Comparison of ENCODE assay signal across 8 mouse cellular contexts in genomic region chrX:48343966-48344642, GRCm38 (mm10). TPM values are rescaled to one million over a fixed set of nuclear protein-coding genes. Genes with fewer than 3 reads are reported as not detected.
DNase-seq lines count a peak whose midpoint lies in the region; ATAC-seq and TF ChIP-seq lines count a peak whose summit lies in the region.

No protein-coding gene starts in this region.

- peak overlapping the region; percentile 79 for H3K27ac ChIP-seq in heart, embryonic 15.5 days
- H3K27ac ChIP-seq in liver, embryonic 11.5 days (ENCODE audit: low read depth, low read length) = peak overlapping the region; percentile 83
- peak overlapping the region; percentile 27; the same call in 1 of the 2 replicates for H3K27ac ChIP-seq in olfactory bulb, adult 2 months (ENCODE audit: insufficient read depth, low read depth, low read length)

- no peaks in the 10 kb centered on the region for H3K36me3 ChIP-seq in heart, embryonic 15.5 days
- H3K36me3 ChIP-seq in liver, embryonic 11.5 days (ENCODE audit: control insufficient read depth, insufficient read depth, low read length) = no peaks in the 10 kb centered on the region

- peaks cover 12% of the 10 kb centered on the region for H3K27me3 ChIP-seq in heart, embryonic 15.5 days
- H3K27me3 ChIP-seq in liver, embryonic 11.5 days (replicated peaks; ENCODE audit: control insufficient read depth, insufficient read depth, low read length) = peaks cover 30% of the 10 kb centered on the region

- ATAC-seq in heart, embryonic 15.5 days (replicated peaks; ENCODE audit: insufficient number of reproducible peaks, insufficient read depth, low FRiP score, low read depth) = peak; percentile 0; the same call in 1 of the 2 replicates
- peak; percentile 3; the same call in 1 of the 2 replicates for ATAC-seq in liver, embryonic 11.5 days (replicated peaks; ENCODE audit: low FRiP score)
- ATAC-seq in activated CD4-positive, CD25-positive, alpha-beta regulatory T cell, adult 4 months = no peak

- no peak for TF ChIP-seq CTCF in lung, adult 2 months (IDR thresholded peaks at IDR 0.05; ENCODE audit: insufficient read depth, low read length)
- no peak for TF ChIP-seq CTCF in olfactory bulb, adult 2 months (IDR thresholded peaks at IDR 0.05; ENCODE audit: insufficient read depth, low read depth, low read length)

- H3K4me3 ChIP-seq in lung, adult 2 months (replicated peaks; ENCODE audit: extremely low read depth, low read depth, low read length) = peak overlapping the region; percentile 80
- peak overlapping the region; percentile 64 for H3K4me3 ChIP-seq in heart, embryonic 15.5 days
- peak overlapping the region; percentile 65 for H3K4me3 ChIP-seq in liver, embryonic 11.5 days (ENCODE audit: low read depth, low read length)
- H3K4me3 ChIP-seq in olfactory bulb, adult 2 months (ENCODE audit: insufficient read depth, low read depth, low read length) = peak overlapping the region; percentile 94

- TF ChIP-seq POLR2A in lung, adult 2 months (IDR thresholded peaks at IDR 0.05; ENCODE audit: borderline replicate concordance, extremely low read depth, low read depth, low read length) = no peak
- TF ChIP-seq POLR2A in olfactory bulb, adult 2 months (IDR thresholded peaks at IDR 0.05; ENCODE audit: insufficient read depth, low read depth, low read length) = no peak

- peak; percentile 22 to 26 for DNase-seq in adrenal gland, adult 18-20 months (ENCODE audit: low spot score in 2 of 2)
- no peak for DNase-seq in adrenal gland, postnatal 36 days
- peak; percentile 7 for DNase-seq in lung, adult 2 months
- DNase-seq in lung, postnatal 36 days = no peak
- DNase-seq in liver, embryonic 11.5 days (ENCODE audit: low spot score) = no peak

- H3K4me1 ChIP-seq in lung, adult 2 months (ENCODE audit: control insufficient read depth, insufficient read depth, low read length) = no peaks in the 10 kb centered on the region; the same call in 1 of the 2 replicates
- peaks cover 10% of the 10 kb centered on the region; the same call in 1 of the 2 replicates for H3K4me1 ChIP-seq in heart, embryonic 15.5 days (replicated peaks)
- H3K4me1 ChIP-seq in liver, embryonic 11.5 days (replicated peaks; ENCODE audit: control insufficient read depth, insufficient read depth, low read length) = no peaks in the 10 kb centered on the region
- H3K4me1 ChIP-seq in olfactory bulb, adult 2 months (ENCODE audit: control insufficient read depth, insufficient read depth, low read length) = peaks cover 13% of the 10 kb centered on the region; the same call in 1 of the 2 replicates

- peak overlapping the region; percentile 60 for H3K9ac ChIP-seq in heart, embryonic 15.5 days
- H3K9ac ChIP-seq in liver, embryonic 11.5 days (ENCODE audit: low read depth, low read length) = peak overlapping the region; percentile 67

- peak overlapping the region; percentile 90 for H3K4me2 ChIP-seq in heart, embryonic 15.5 days
- peak overlapping the region; percentile 76 for H3K4me2 ChIP-seq in liver, embryonic 11.5 days

- WGBS in lung, adult 2 months = 27% methylated on average over 29 of the region's 30 CpGs
- WGBS in heart, embryonic 15.5 days = 4% methylated on average over 30 of the region's 30 CpGs
- WGBS in liver, embryonic 11.5 days = 10% methylated on average over 25 of the region's 30 CpGs
- 18% methylated on average over 30 of the region's 30 CpGs for WGBS in olfactory bulb, adult 2 months

- H3K9me3 ChIP-seq in heart, embryonic 15.5 days (replicated peaks) = no peaks in the 10 kb centered on the region
- no peaks in the 10 kb centered on the region for H3K9me3 ChIP-seq in liver, embryonic 11.5 days (ENCODE audit: control insufficient read depth, low read length)

RNA-seq across cellular contexts. Expression of gene Bcorl1, which starts 2.9 kb away (rescaled TPM):
- total RNA-seq in adrenal gland, adult 18-20 months (2021) = 1 to 10 TPM; 8.0 to 9.1 TPM
- total RNA-seq in adrenal gland, postnatal 36 days (2021) = 10 to 100 TPM in 1 of 2 experiments, 1 to 10 TPM in 1; 9.8 to 11.2 TPM
- 4.5 and 5.7 TPM in 2 replicates for polyA plus RNA-seq in lung, adult 2 months (2012; rRNA removed)
- polyA plus RNA-seq in heart, embryonic 15.5 days (2015; fragmentation: Nextera tagmentation; extraction: Ambion mirVana) = 3.1 and 4.2 TPM in 2 replicates
- polyA plus RNA-seq in liver, embryonic 11.5 days (2014; fragmentation: Nextera tagmentation; extraction: Ambion mirVana) = 5.4 and 7.3 TPM in 2 replicates
- not detected in 2 replicates for polyA plus RNA-seq in olfactory bulb, adult 2 months (2012; ENCODE audit: insufficient read depth, insufficient read length, low replicate concordance, missing spikeins)
- polyA plus RNA-seq in activated CD4-positive, CD25-positive, alpha-beta regulatory T cell, adult 4 months (2017; shearing (Covaris generic)) = 1 to 10 TPM; 1.7 to 2.1 TPM

Comparison
In these comparisons a context has a peak if more than half of its experiments do, and no peak if none do; other contexts are left out.
1. DNase-seq: peak in adrenal gland, adult 18-20 months (2 of 2) and lung, adult 2 months (single experiment); none in adrenal gland, postnatal 36 days (0 of 2), lung, postnatal 36 days (single experiment) and liver, embryonic 11.5 days (single experiment).
2. H3K27ac ChIP-seq: peak in every context shown above with its lines; median percentile 83 in liver, embryonic 11.5 days; 79 in heart, embryonic 15.5 days; 27 in olfactory bulb, adult 2 months.
3. Peak in every context shown above with its lines, with median percentiles within 50 percentile points of each other: H3K4me3 ChIP-seq.